Mouse (Mus musculus) stomach, embryonic 14.5 days (tissue): ENCODE results near the gene Mdga2. TPM values are rescaled to one million over a fixed set of nuclear protein-coding genes. Genes with fewer than 3 reads are reported as not detected.

Source experiments
- ATAC-seq: fragments of 200-750 bp; cut with Nextera tagmentation; 2 replicates; pipeline ENCODE4 v1.8.0; 2017; ENCODE audit warnings: low read depth, moderate TSS enrichment; ENCODE audit not compliant: insufficient number of reproducible peaks, insufficient read depth, low FRiP score
- H3K27ac ChIP-seq: fragments of 300-500 bp; sonication (generic); 2 replicates; pipeline ENCODE4 v1.5.1; 2014; ENCODE audit warnings: mild to moderate bottlenecking, low read length, moderate library complexity, mixed read lengths
- H3K27me3 ChIP-seq: fragments of 300-500 bp; sonication (generic); 2 replicates; pipeline ENCODE4 v1.6.1; 2014; ENCODE audit warnings: low read length, control low read depth, mixed read lengths; ENCODE audit not compliant: control insufficient read depth, insufficient read depth
- H3K36me3 ChIP-seq: fragments of 300-500 bp; sonication (generic); 2 replicates; pipeline ENCODE4 v1.6.1; 2014; ENCODE audit warnings: mild to moderate bottlenecking, control low read depth, low read length, moderate library complexity, mixed read lengths; ENCODE audit not compliant: control insufficient read depth, insufficient read depth
- H3K4me1 ChIP-seq: fragments of 300-500 bp; sonication (generic); 2 replicates; pipeline ENCODE4 v1.6.1; 2014; ENCODE audit warnings: low read length, control low read depth, mixed read lengths; ENCODE audit not compliant: control insufficient read depth, insufficient read depth
- H3K4me2 ChIP-seq: fragments of 300-500 bp; sonication (generic); replicated peaks from 2 replicates; pipeline ENCODE4 v1.6.1; 2014; ENCODE audit warnings: low read depth, low read length, control low read depth
- H3K4me3 ChIP-seq: fragments of 300-500 bp; sonication (generic); 2 replicates; pipeline ENCODE4 v1.5.1; 2014; ENCODE audit warnings: low read depth, low read length, control low read depth
- H3K9ac ChIP-seq: fragments of 300-500 bp; sonication (generic); replicated peaks from 2 replicates; pipeline ENCODE4 v1.6.1; 2014; ENCODE audit warnings: low read depth, mild to moderate bottlenecking, control low read depth, low read length, moderate library complexity, mixed read lengths
- H3K9me3 ChIP-seq: fragments of 300-500 bp; sonication (generic); 2 replicates; pipeline ENCODE4 v1.6.1; 2016; ENCODE audit warnings: low read depth, low read length, control low read depth; ENCODE audit not compliant: control insufficient read depth
- WGBS: fragments of 180-500 bp; shearing (Covaris S2); extraction: QIAGEN DNeasy Blood & Tissue Kit; methylation state at CpG from one replicate; pipeline ENCODE4 v1.1.7; 2014; 5-methylcytosine and 5-hydroxymethylcytosine counted together
- polyA plus RNA-seq: library from polyadenylated mRNA; unstranded; fragments of >200 nt; fragmentation: Nextera tagmentation; extraction: Ambion mirVana; gene quantifications from 2 replicates; pipeline ENCODE4 v1.2.1, GENCODE M21; 2014

Gene Mdga2
- polyA plus RNA-seq, 1 experiment from 2014 or later, result 1.7 TPM

GRCm38 (mm10) chr12:66565396-66565795 is 657.0 kb downstream of the Mdga2 start:
- no peak overlapping the region for H3K27ac ChIP-seq
- no peaks in the 10 kb centered on the region for H3K4me1 ChIP-seq
- ATAC-seq, result no peak
- H3K4me2 ChIP-seq, result no peak overlapping the region
- H3K36me3 ChIP-seq, result no peaks in the 10 kb centered on the region
- no peaks in the 10 kb centered on the region for H3K27me3 ChIP-seq
- no peaks in the 10 kb centered on the region for H3K9me3 ChIP-seq
- H3K9ac ChIP-seq, result no peak overlapping the region
- no peak overlapping the region for H3K4me3 ChIP-seq
- WGBS, result 91% methylated on average over 1 of the region's 1 CpGs

GRCm38 (mm10) chr12:66556846-66557245 is 665.5 kb downstream of the Mdga2 start:
- no peaks in the 10 kb centered on the region for H3K27me3 ChIP-seq
- H3K9me3 ChIP-seq, result no peaks in the 10 kb centered on the region
- no peak overlapping the region for H3K4me2 ChIP-seq
- H3K4me1 ChIP-seq, result no peaks in the 10 kb centered on the region
- 84% methylated on average over 3 of the region's 3 CpGs for WGBS
- H3K27ac ChIP-seq, result no peak overlapping the region
- H3K36me3 ChIP-seq, result no peaks in the 10 kb centered on the region
- H3K4me3 ChIP-seq, result no peak overlapping the region
- no peak for ATAC-seq
- no peak overlapping the region for H3K9ac ChIP-seq

- no peak overlapping the region for H3K4me3 ChIP-seq
- H3K9ac ChIP-seq, result no peak overlapping the region
- no peak overlapping the region for H3K4me2 ChIP-seq
- WGBS, result 58% methylated on average over 2 of the region's 2 CpGs
- H3K9me3 ChIP-seq, result no peaks in the 10 kb centered on the region
- H3K27me3 ChIP-seq, result no peaks in the 10 kb centered on the region
- no peak for ATAC-seq
- no peaks in the 10 kb centered on the region for H3K36me3 ChIP-seq
- H3K4me1 ChIP-seq, result no peaks in the 10 kb centered on the region
- no peak overlapping the region for H3K27ac ChIP-seq
Measured at GRCm38 (mm10) chr12:66556178-66556820, 666.0 kb downstream of the Mdga2 start.

- Histone ChIP-seq H3K9ac (no peak overlapping the region), H3K27me3 (no peaks in the 10 kb centered on the region), H3K36me3 (no peaks in the 10 kb centered on the region), H3K4me1 (no peaks in the 10 kb centered on the region), H3K27ac (no peak overlapping the region), H3K4me3 (no peak overlapping the region), H3K4me2 (no peak overlapping the region), H3K9me3 (no peaks in the 10 kb centered on the region)
- no peak for ATAC-seq
- 32% methylated on average over 2 of the region's 2 CpGs for WGBS
Measured at GRCm38 (mm10) chr12:66524973-66525372, 697.4 kb downstream of the Mdga2 start.

- H3K4me2 ChIP-seq, result no peak overlapping the region
- H3K4me3 ChIP-seq, result no peak overlapping the region
- no peak for ATAC-seq
- H3K36me3 ChIP-seq, result no peaks in the 10 kb centered on the region
- no peak overlapping the region for H3K27ac ChIP-seq
- H3K9me3 ChIP-seq, result no peaks in the 10 kb centered on the region
- no peaks in the 10 kb centered on the region for H3K27me3 ChIP-seq
- no peak overlapping the region for H3K9ac ChIP-seq
- 44% methylated on average over 4 of the region's 4 CpGs for WGBS
- no peaks in the 10 kb centered on the region for H3K4me1 ChIP-seq
Measured at GRCm38 (mm10) chr12:66499258-66499657, 723.1 kb downstream of the Mdga2 start.

GRCm38 (mm10) chr12:66470868-66471267 is 751.5 kb downstream of the Mdga2 start:
- no peak for ATAC-seq
- H3K4me2 ChIP-seq, result no peak overlapping the region
- H3K9me3 ChIP-seq, result no peaks in the 10 kb centered on the region
- H3K4me1 ChIP-seq, result no peaks in the 10 kb centered on the region
- no peaks in the 10 kb centered on the region for H3K27me3 ChIP-seq
- no peaks in the 10 kb centered on the region for H3K36me3 ChIP-seq
- no peak overlapping the region for H3K9ac ChIP-seq
- 52% methylated on average over 4 of the region's 4 CpGs for WGBS
- no peak overlapping the region for H3K27ac ChIP-seq
- H3K4me3 ChIP-seq, result no peak overlapping the region

GRCm38 (mm10) chr12:66470243-66470863 is 752.0 kb downstream of the Mdga2 start:
- Histone ChIP-seq H3K4me3 (no peak overlapping the region), H3K4me2 (no peak overlapping the region), H3K4me1 (no peaks in the 10 kb centered on the region), H3K36me3 (no peaks in the 10 kb centered on the region), H3K9ac (no peak overlapping the region), H3K27me3 (no peaks in the 10 kb centered on the region), H3K9me3 (no peaks in the 10 kb centered on the region), H3K27ac (no peak overlapping the region)
- WGBS, result 88% methylated on average over 8 of the region's 8 CpGs
- ATAC-seq, result no peak

- Histone ChIP-seq H3K27me3 (no peaks in the 10 kb centered on the region), H3K4me1 (no peaks in the 10 kb centered on the region), H3K4me2 (no peak overlapping the region), H3K9ac (no peak overlapping the region), H3K4me3 (no peak overlapping the region), H3K36me3 (no peaks in the 10 kb centered on the region), H3K27ac (no peak overlapping the region), H3K9me3 (no peaks in the 10 kb centered on the region)
- WGBS, result 95% methylated on average over 3 of the region's 3 CpGs
- no peak for ATAC-seq
Measured at GRCm38 (mm10) chr12:66465516-66465915, 756.8 kb downstream of the Mdga2 start.

- no peak for ATAC-seq
- no peak overlapping the region for H3K4me2 ChIP-seq
- 64% methylated on average over 2 of the region's 2 CpGs for WGBS
- H3K9ac ChIP-seq, result no peak overlapping the region
- H3K36me3 ChIP-seq, result no peaks in the 10 kb centered on the region
- no peak overlapping the region for H3K27ac ChIP-seq
- no peaks in the 10 kb centered on the region for H3K27me3 ChIP-seq
- H3K4me1 ChIP-seq, result no peaks in the 10 kb centered on the region
- no peaks in the 10 kb centered on the region for H3K9me3 ChIP-seq
- H3K4me3 ChIP-seq, result no peak overlapping the region
Measured at GRCm38 (mm10) chr12:66443340-66443739, 779.0 kb downstream of the Mdga2 start.
